Mouse (Mus musculus): ENCODE measurements around the gene Cyp2a12. TPM values are rescaled to one million over a fixed set of nuclear protein-coding genes. Genes with fewer than 3 reads are reported as not detected.
"Not testable (repeated sequence)": the region's sequence is repeated elsewhere in the genome, so short reads cannot be mapped to it uniquely, and the experiment has no call there.

Cyp2a12 gene
- not detected for polyA plus RNA-seq (2017; shearing (Covaris generic))

DNA sequence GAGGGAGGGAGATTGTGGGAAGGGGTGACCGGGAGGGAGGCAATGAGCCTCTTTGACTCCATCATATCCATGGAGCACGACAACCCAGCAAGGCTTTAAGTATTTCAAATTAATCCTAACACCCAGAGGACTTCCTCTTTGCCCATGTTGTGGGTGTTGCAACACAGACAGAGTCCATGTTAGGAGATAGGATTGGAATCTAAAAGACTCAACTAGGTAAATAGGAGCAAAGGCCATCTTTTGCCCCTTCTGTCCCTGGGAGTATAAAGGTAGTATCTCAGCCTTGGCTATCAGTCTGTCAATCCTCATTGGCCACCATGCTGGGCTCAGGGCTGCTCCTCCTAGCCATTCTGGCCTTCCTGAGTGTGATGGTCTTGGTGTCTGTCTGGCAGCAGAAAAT, at the start of gene Cyp2a12:
Gene Cyp2a12, plus strand, starts transcription at position 293 of the 400 bp plus-strand sequence.
- ATAC-seq, result no peak

DNA sequence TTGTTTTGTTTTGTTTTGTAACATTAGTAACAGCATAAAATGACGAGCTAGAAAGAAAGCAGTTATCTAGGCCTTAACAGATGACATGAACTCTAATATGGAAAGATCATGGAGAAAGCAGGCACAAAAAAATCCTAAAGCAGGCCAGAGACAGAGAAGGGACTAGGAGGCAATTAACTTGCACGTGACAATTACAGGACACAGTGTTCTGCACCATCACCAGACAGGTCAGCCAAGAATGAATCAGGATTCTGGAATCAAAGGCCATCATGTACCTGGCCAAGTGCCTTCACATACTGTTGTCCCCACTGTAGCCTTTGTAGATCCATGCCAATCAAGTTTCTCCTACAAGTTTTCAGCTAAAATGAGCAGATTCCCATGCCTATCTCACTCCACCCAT, 47.4 kb upstream of the Cyp2a12 start:
- ATAC-seq, result not testable (repeated sequence)

DNA sequence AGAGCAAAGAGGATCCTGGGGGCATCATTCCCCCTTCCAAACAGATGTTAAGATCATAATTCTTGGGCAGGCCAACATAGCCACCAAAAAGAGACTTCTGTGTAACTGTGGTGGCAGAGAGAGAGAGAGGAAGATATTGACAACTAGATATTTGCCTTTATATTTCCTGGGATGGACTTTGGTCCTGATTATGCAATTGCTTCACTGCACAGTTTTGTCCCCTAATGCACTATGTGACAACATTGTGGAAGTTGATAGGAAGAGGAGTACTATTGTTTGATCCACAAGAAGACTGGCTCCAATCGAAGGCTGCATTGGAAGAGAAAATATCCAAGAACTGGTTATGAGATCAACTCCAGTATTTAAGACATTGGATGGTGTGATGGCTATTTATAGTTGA, 46.9 kb upstream of the Cyp2a12 start:
- ATAC-seq, result not testable (repeated sequence)

DNA sequence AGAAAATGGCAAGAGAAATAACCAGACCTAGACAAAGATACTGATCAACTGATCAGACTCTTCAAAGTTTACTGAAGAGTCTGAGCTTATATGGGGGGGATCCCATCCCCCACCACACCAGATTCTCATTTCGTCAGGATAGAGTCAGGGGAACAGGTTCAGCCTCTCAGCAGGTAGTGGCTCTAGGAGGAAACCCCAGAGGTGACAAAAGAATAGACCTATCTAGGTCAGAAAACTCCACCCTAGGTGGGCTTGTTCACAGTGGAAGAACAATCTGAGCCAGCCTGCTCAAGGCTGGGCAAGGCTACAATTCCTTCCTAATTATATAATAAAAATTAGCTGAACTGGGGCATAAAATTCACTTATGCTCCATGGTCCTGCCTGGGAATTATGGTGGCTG, 46.3 kb upstream of the Cyp2a12 start:
- no peak for ATAC-seq

DNA sequence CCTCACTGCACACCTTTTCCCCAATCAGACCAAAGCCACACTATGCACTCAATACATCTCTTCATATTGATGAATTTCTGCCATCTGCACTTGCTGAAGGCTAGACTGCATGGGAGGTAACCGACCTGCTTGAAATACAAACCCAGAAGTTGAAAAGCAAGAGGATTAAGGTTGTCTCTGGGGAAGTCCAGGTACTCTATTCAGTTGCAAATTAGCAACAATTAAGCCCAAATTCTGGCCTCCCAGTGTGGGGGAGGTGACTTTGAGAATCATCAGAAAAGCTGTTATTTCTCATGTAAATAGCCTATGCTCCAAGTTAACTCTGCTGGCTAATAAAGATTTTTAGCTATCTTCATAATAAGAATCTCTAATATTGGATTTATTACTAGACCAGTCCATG, 45.7 kb upstream of the Cyp2a12 start:
- ATAC-seq, result not testable (repeated sequence)

DNA sequence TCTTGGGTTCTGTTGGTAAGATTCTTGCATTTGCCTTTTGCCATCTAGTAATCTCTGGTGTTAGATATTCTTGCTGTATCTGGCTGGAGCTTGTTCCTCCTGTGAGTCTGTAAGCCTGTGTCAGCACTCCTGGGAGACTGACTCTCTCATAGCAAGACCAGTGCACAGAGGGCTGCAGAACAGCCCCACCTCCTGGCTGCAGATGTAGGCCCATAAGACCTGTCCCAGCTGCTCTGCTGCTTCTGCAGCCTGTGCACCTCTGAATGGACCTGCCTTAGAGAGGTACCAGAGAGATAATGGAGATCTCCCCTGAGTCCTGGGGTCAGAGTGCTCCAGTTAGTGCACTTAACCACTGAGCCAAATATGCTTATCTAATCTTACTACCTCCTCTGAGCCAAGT, 2.3 kb upstream of the Cyp2a12 start:
- not testable (repeated sequence) for ATAC-seq

DNA sequence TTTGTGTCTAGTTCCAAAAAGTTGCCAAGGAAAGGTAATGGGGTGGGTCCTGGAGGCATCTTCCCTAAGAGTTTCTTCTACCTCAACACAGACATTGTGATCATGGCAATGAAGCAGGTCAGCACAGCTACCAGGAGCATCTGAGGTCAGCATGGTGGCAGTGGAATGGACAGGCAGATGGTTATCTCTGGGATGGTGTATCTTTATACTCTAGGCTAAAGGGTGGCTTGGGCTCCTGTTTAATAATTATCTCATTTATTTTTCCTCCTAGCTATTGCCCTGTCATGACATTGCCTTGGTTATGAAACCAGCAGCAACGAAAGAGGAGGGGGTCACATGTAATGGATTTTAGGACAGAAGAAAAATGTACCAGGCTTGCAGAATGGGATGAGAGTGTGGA, 20.0 kb downstream of the Cyp2a12 start:
- not testable (repeated sequence) for ATAC-seq

DNA sequence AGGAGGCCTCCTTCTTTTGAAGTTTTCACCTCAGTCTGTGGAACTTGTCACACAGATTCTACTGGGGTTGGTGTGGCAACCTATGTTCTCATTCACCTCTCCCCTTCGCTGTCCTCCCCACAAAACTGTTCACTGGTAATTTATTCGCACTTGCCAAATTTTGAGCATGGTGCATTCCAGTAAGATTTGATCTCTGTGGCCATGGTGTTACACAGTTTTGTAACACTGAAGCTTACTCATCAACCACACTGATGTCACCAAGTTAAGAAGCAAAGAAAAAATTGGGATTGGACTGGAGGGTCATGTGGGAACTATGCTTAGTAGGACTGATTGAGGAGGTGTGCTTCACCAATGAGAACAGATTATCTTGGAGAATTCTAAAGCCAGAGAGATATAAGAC, 30.5 kb downstream of the Cyp2a12 start:
- ATAC-seq, result not testable (repeated sequence)

DNA sequence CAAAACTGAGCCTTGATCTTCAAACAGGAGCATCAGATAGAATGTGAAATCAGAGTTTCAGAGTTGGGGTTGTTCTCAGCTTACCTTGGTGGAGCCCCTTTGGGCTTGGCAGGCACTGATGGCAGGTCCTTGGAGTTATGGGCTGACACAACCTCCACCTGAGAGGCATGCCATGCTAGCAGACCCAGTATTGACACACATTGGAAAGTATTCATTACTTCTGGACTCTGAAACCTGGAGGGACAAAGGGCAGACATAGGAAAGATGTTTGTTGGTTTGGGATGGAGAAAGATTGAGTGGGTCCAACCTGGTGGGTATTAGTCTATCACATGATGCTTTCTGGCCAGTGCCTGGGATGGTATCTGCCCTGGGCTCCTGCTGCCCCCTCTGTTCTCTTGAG, 31.0 kb downstream of the Cyp2a12 start:
- ATAC-seq, result not testable (repeated sequence)

DNA sequence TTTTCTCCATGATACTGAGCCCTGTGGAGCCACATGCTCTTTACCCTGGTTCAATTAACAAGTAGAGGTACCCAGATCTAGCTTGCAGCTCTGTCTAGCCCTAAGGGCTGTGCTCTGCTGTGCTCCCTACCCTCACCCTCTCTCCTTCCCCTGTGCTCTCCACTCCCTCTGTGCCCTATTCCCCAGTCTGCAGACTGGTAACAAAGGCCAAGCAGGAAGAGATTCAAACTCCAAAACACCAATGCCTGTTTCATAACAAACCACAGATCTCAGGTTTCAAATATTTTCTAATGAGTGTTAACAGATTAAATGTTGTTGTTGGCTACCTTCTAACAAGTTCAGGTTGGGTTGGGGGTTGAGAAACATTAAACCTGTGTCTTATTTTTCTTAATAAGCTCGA, 49.8 kb downstream of the Cyp2a12 start:
- ATAC-seq, result no peak

DNA sequence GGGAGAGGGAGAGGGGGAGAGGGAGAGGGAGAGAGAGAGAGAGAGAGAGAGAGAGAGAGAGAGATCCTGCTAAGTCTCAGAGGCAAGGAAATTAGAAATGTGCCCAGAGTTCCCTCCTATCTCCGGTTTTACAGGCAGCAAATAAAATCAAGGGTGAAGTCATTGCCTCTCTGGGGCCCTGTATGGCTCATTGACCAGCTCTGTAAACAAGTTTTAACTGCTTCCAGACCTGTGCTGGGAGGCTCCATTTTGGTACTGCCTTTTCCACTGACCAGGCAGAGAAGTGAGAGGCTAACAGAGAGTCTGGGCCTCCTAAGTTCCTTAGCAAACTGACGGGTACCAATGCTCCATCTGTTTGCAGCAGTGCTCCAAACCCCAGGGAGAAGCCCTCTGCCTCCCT, 52.7 kb downstream of the Cyp2a12 start:
- ATAC-seq, result no peak

Other genes with a start within 250 kb of the Cyp2a12 start
- gene Cyp2g1, start 220.2 kb upstream of the Cyp2a12 start, polyA plus RNA-seq (2017; shearing (Covaris generic)), result not detected
- gene Cyp2a5, start 193.8 kb upstream of the Cyp2a12 start, polyA plus RNA-seq (2017; shearing (Covaris generic)), result not detected
- not detected for gene Cyp2a22, start 89.7 kb upstream of the Cyp2a12 start, polyA plus RNA-seq (2017; shearing (Covaris generic))
- not detected for gene Cyp2f2, start 90.8 kb downstream of the Cyp2a12 start, polyA plus RNA-seq (2017; shearing (Covaris generic))
- gene Cyp2t4, start 124.6 kb downstream of the Cyp2a12 start, polyA plus RNA-seq (2017; shearing (Covaris generic)), result under 1 TPM in 2 of 3 experiments, not detected in 1; 0.24 to 0.59 TPM
- 10 to 100 TPM; 12.0 to 14.1 (median 13.9) TPM for gene Egln2, start 137.7 kb downstream of the Cyp2a12 start, polyA plus RNA-seq (2017; shearing (Covaris generic))
- 100 to 1,000 TPM; 130 to 162 (median 146) TPM for gene Rab4b, start 149.8 kb downstream of the Cyp2a12 start, polyA plus RNA-seq (2017; shearing (Covaris generic))
- gene Gm21983, start 152.0 kb downstream of the Cyp2a12 start, polyA plus RNA-seq (2017; shearing (Covaris generic)), result not detected
- gene Mia, start 152.1 kb downstream of the Cyp2a12 start, polyA plus RNA-seq (2017; shearing (Covaris generic)), result not detected
- 1 to 10 TPM; 2.2 to 5.9 (median 5.2) TPM for gene BC024978, start 166.7 kb downstream of the Cyp2a12 start, polyA plus RNA-seq (2017; shearing (Covaris generic))
- 10 to 100 TPM; 63.4 to 96.0 (median 77.8) TPM for gene Snrpa, start 167.2 kb downstream of the Cyp2a12 start, polyA plus RNA-seq (2017; shearing (Covaris generic))
- under 1 TPM; 0.49 to 0.83 (median 0.58) TPM for gene Itpkc, start 199.6 kb downstream of the Cyp2a12 start, polyA plus RNA-seq (2017; shearing (Covaris generic))
- gene Coq8b, start 203.9 kb downstream of the Cyp2a12 start, polyA plus RNA-seq (2017; shearing (Covaris generic)), result 10 to 100 TPM in 2 of 3 experiments, 1 to 10 TPM in 1; 9.5 to 14.0 (median 10.9) TPM
- gene Numbl, start 229.4 kb downstream of the Cyp2a12 start, polyA plus RNA-seq (2017; shearing (Covaris generic)), result under 1 TPM; 0.15 to 0.38 (median 0.15) TPM